Mouse (Mus musculus) limb, embryonic 13.5 days (tissue): ENCODE measurements around the gene Upk1b. TPM values are rescaled to one million over a fixed set of nuclear protein-coding genes. Genes with fewer than 3 reads are reported as not detected.
"Not testable (repeated sequence)": the region's sequence is repeated elsewhere in the genome, so short reads cannot be mapped to it uniquely, and the experiment has no call there.

Source experiments
- ATAC-seq: fragments of 200-750 bp; cut with Nextera tagmentation; 2 replicates; pipeline ENCODE4 v1.8.0; 2017; ENCODE audit warnings: low read depth, moderate number of reproducible peaks, moderate TSS enrichment; ENCODE audit not compliant: low FRiP score
- H3K27ac ChIP-seq: fragments of 300-500 bp; sonication (generic); 2 replicates; pipeline ENCODE4 v1.5.1; 2015; ENCODE audit warnings: inconsistent platforms, mild to moderate bottlenecking, moderate library complexity
- H3K27me3 ChIP-seq: fragments of 300-500 bp; sonication (generic); 2 replicates; pipeline ENCODE4 v1.6.1; 2015; ENCODE audit warnings: mild to moderate bottlenecking, inconsistent platforms
- H3K36me3 ChIP-seq: fragments of 300-500 bp; sonication (generic); 2 replicates; pipeline ENCODE4 v1.6.1; 2015; ENCODE audit warnings: inconsistent platforms, mild to moderate bottlenecking, moderate library complexity
- H3K4me1 ChIP-seq: fragments of 300-500 bp; sonication (generic); 2 replicates; pipeline ENCODE4 v1.6.1; 2015; ENCODE audit warnings: inconsistent platforms
- H3K4me2 ChIP-seq: fragments of 300-500 bp; sonication (generic); replicated peaks from 2 replicates; pipeline ENCODE4 v1.6.1; 2015; ENCODE audit warnings: inconsistent platforms, mild to moderate bottlenecking, moderate library complexity
- H3K4me3 ChIP-seq: fragments of 300-500 bp; sonication (generic); 2 replicates; pipeline ENCODE4 v1.5.1; 2015; ENCODE audit warnings: moderate library complexity, mild to moderate bottlenecking, inconsistent platforms
- H3K9ac ChIP-seq: fragments of 300-500 bp; sonication (generic); 2 replicates; pipeline ENCODE4 v1.6.1; 2015; ENCODE audit warnings: mild to moderate bottlenecking, inconsistent platforms
- H3K9me3 ChIP-seq: fragments of 300-500 bp; sonication (generic); 2 replicates; pipeline ENCODE4 v1.6.1; 2016; ENCODE audit warnings: inconsistent platforms
- WGBS: fragments of 180-500 bp; shearing (Covaris S2); methylation state at CpG from one replicate; pipeline ENCODE4 v1.1.7; 2015; 5-methylcytosine and 5-hydroxymethylcytosine counted together
- polyA plus RNA-seq: library from polyadenylated mRNA; unstranded; fragments of >200 nt; fragmentation: Nextera tagmentation; extraction: Ambion mirVana; gene quantifications from 2 replicates; pipeline ENCODE4 v1.2.1, GENCODE M21; 2015

Gene Upk1b
- polyA plus RNA-seq: 12.1 and 12.9 TPM in 2 replicates

GRCm38 (mm10) chr16:38800091-38800490 lies at the start of gene Upk1b:
Gene Upk1b, minus strand, starts transcription at chr16:38800328.
- WGBS: 32% methylated on average over 10 of the region's 10 CpGs
- no peaks in the 10 kb centered on the region for H3K4me1 ChIP-seq
- peak within 1 kb of the TSS; percentile 27; the same call in 1 of the 2 replicates for H3K4me2 ChIP-seq
- no peaks in the 10 kb centered on the region for H3K27me3 ChIP-seq
- H3K9me3 ChIP-seq: no peaks in the 10 kb centered on the region
- H3K9ac ChIP-seq: no peak within 1 kb of the TSS
- H3K4me3 ChIP-seq: no peak within 1 kb of the TSS
- peak; percentile 24; the same call in 1 of the 2 replicates for ATAC-seq
- H3K36me3 ChIP-seq: no peaks in the 10 kb centered on the region
- H3K27ac ChIP-seq: no peak within 1 kb of the TSS

- Histone ChIP-seq H3K27ac (no peak within 1 kb of the TSS), H3K9ac (no peak within 1 kb of the TSS), H3K27me3 (no peaks in the 10 kb centered on the region), H3K4me1 (no peaks in the 10 kb centered on the region), H3K9me3 (no peaks in the 10 kb centered on the region), H3K4me3 (no peak within 1 kb of the TSS), H3K36me3 (no peaks in the 10 kb centered on the region), H3K4me2 (no peak within 1 kb of the TSS)
- no peak for ATAC-seq
- WGBS: 87% methylated on average over 3 of the region's 3 CpGs
These were observed 28.5 kb upstream of the Upk1b start, which contains the start of gene 4930435E12Rik for GRCm38 (mm10) chr16:38828649-38829048. Gene 4930435E12Rik, minus strand, starts transcription at chr16:38828749.

GRCm38 (mm10) chr16:38812521-38812920 lies 12.4 kb upstream of the Upk1b start:
- Histone ChIP-seq H3K9me3 (peaks cover 7% of the 10 kb centered on the region; the same call in 1 of the 2 replicates), H3K4me2 (no peak overlapping the region), H3K27ac (no peak overlapping the region), H3K36me3 (no peaks in the 10 kb centered on the region), H3K27me3 (no peaks in the 10 kb centered on the region), H3K4me3 (no peak overlapping the region), H3K4me1 (peaks cover 8% of the 10 kb centered on the region), H3K9ac (no peak overlapping the region)
- 0 out of 2 replicates have a peak, but pooled peaks have one; percentile 17 for ATAC-seq
- WGBS: 24% methylated on average over 8 of the region's 8 CpGs

- no peak for ATAC-seq
- H3K4me3 ChIP-seq: no peak overlapping the region
- H3K27ac ChIP-seq: no peak overlapping the region
- no peaks in the 10 kb centered on the region for H3K4me1 ChIP-seq
- peaks cover 7% of the 10 kb centered on the region; the same call in 1 of the 2 replicates for H3K9me3 ChIP-seq
- H3K9ac ChIP-seq: no peak overlapping the region
- WGBS: 76% methylated on average over 5 of the region's 5 CpGs
- H3K27me3 ChIP-seq: no peaks in the 10 kb centered on the region
- no peaks in the 10 kb centered on the region for H3K36me3 ChIP-seq
- H3K4me2 ChIP-seq: no peak overlapping the region
These were observed 10.1 kb upstream of the Upk1b start for GRCm38 (mm10) chr16:38810196-38810595.

- H3K4me1 ChIP-seq, H3K4me3 ChIP-seq, H3K9me3 ChIP-seq, H3K36me3 ChIP-seq, H3K9ac ChIP-seq, ATAC-seq, H3K27me3 ChIP-seq, H3K27ac ChIP-seq, H3K4me2 ChIP-seq: not testable (repeated sequence)
- 86% methylated on average over 5 of the region's 5 CpGs for WGBS
These were observed 7.7 kb upstream of the Upk1b start for GRCm38 (mm10) chr16:38807796-38808195.

- H3K9me3 ChIP-seq: no peaks in the 10 kb centered on the region
- no peak for ATAC-seq
- H3K27me3 ChIP-seq: no peaks in the 10 kb centered on the region
- no peak overlapping the region for H3K4me3 ChIP-seq
- H3K36me3 ChIP-seq: no peaks in the 10 kb centered on the region
- no peaks in the 10 kb centered on the region for H3K4me1 ChIP-seq
- H3K4me2 ChIP-seq: no peak overlapping the region
- H3K27ac ChIP-seq: no peak overlapping the region
- WGBS: 75% methylated on average over 3 of the region's 3 CpGs
- no peak overlapping the region for H3K9ac ChIP-seq
These were observed 1.1 kb downstream of the Upk1b start for GRCm38 (mm10) chr16:38798957-38799450.

GRCm38 (mm10) chr16:38793120-38793519 lies 7.0 kb downstream of the Upk1b start:
- H3K9ac ChIP-seq: no peak overlapping the region
- WGBS: 44% methylated on average over 6 of the region's 6 CpGs
- H3K36me3 ChIP-seq: no peaks in the 10 kb centered on the region
- no peak overlapping the region for H3K27ac ChIP-seq
- no peaks in the 10 kb centered on the region for H3K27me3 ChIP-seq
- no peak for ATAC-seq
- H3K4me1 ChIP-seq: peaks cover 11% of the 10 kb centered on the region
- H3K9me3 ChIP-seq: no peaks in the 10 kb centered on the region
- no peak overlapping the region for H3K4me2 ChIP-seq
- H3K4me3 ChIP-seq: no peak overlapping the region

- H3K9ac ChIP-seq: no peak overlapping the region
- no peaks in the 10 kb centered on the region for H3K36me3 ChIP-seq
- no peaks in the 10 kb centered on the region for H3K9me3 ChIP-seq
- H3K4me1 ChIP-seq: peaks cover 11% of the 10 kb centered on the region
- no peak for ATAC-seq
- no peak overlapping the region for H3K27ac ChIP-seq
- H3K27me3 ChIP-seq: no peaks in the 10 kb centered on the region
- H3K4me2 ChIP-seq: no peak overlapping the region
- 73% methylated on average over 3 of the region's 3 CpGs for WGBS
- H3K4me3 ChIP-seq: no peak overlapping the region
These were observed 10.2 kb downstream of the Upk1b start for GRCm38 (mm10) chr16:38789966-38790365.

- 87% methylated on average over 2 of the region's 2 CpGs for WGBS
These were observed 11.1 kb downstream of the Upk1b start for GRCm38 (mm10) chr16:38789016-38789415.

GRCm38 (mm10) chr16:38785301-38785700 lies 14.8 kb downstream of the Upk1b start:
- H3K27ac ChIP-seq: no peak overlapping the region
- no peak overlapping the region for H3K4me2 ChIP-seq
- H3K36me3 ChIP-seq: no peaks in the 10 kb centered on the region
- no peak for ATAC-seq
- no peak overlapping the region for H3K4me3 ChIP-seq
- H3K4me1 ChIP-seq: no peaks in the 10 kb centered on the region
- H3K27me3 ChIP-seq: no peaks in the 10 kb centered on the region; the same call in 1 of the 2 replicates
- H3K9ac ChIP-seq: no peak overlapping the region
- H3K9me3 ChIP-seq: no peaks in the 10 kb centered on the region
- 83% methylated on average over 7 of the region's 7 CpGs for WGBS

More at GRCm38 (mm10) chr16:38789016-38789415, 11.1 kb downstream of the Upk1b start:
- Histone ChIP-seq H3K4me1 (peaks cover 11% of the 10 kb centered on the region), H3K4me3 (no peak overlapping the region), H3K36me3 (no peaks in the 10 kb centered on the region), H3K9ac (no peak overlapping the region), H3K9me3 (no peaks in the 10 kb centered on the region), H3K4me2 (no peak overlapping the region), H3K27ac (no peak overlapping the region), H3K27me3 (no peaks in the 10 kb centered on the region)
- no peak for ATAC-seq

GRCm38 (mm10) chr16:38782524-38783067 lies 17.5 kb downstream of the Upk1b start:
- Histone ChIP-seq H3K27me3 (no peaks in the 10 kb centered on the region; the same call in 1 of the 2 replicates), H3K4me3 (no peak overlapping the region), H3K9ac (no peak overlapping the region), H3K27ac (no peak overlapping the region), H3K4me1 (no peaks in the 10 kb centered on the region), H3K4me2 (no peak overlapping the region), H3K9me3 (no peaks in the 10 kb centered on the region), H3K36me3 (no peaks in the 10 kb centered on the region)
- no peak for ATAC-seq
- 60% methylated on average over 2 of the region's 2 CpGs for WGBS

- ATAC-seq: no peak
- WGBS: 68% methylated on average over 2 of the region's 2 CpGs
- no peak overlapping the region for H3K4me2 ChIP-seq
- no peak overlapping the region for H3K4me3 ChIP-seq
- no peak overlapping the region for H3K9ac ChIP-seq
- no peaks in the 10 kb centered on the region for H3K9me3 ChIP-seq
- H3K4me1 ChIP-seq: no peaks in the 10 kb centered on the region
- H3K36me3 ChIP-seq: no peaks in the 10 kb centered on the region
- no peak overlapping the region for H3K27ac ChIP-seq
- H3K27me3 ChIP-seq: no peaks in the 10 kb centered on the region; the same call in 1 of the 2 replicates
These were observed 18.2 kb downstream of the Upk1b start for GRCm38 (mm10) chr16:38781946-38782345.
